Mouse (Mus musculus): ENCODE measurements at regions not wholly inside any gene's neighbourhood (a gene's known extent, or its start where the extent isn't known, plus 50 kb on each side); places are given as distances from the start of the nearest gene placed in this dataset.

- no peak for DNase-seq
These were observed 51.3 kb upstream of the Mrtfb start for GRCm38 (mm10) chr16:13204948-13205470.

GRCm38 (mm10) chr16:13205855-13206254 is 50.4 kb upstream of the Mrtfb start:
- DNase-seq, result peak; percentile 26

Measured in heart, postnatal 4 days (tissue).